Mouse (Mus musculus) embryonic facial prominence, embryonic 14.5 days (tissue): Measurements from ENCODE around the gene Dppa5a. TPM values are rescaled to one million over a fixed set of nuclear protein-coding genes. Genes with fewer than 3 reads are reported as not detected.
"Not testable (repeated sequence)": the region's sequence is repeated elsewhere in the genome, so short reads cannot be mapped to it uniquely, and the experiment has no call there.

ENCODE experiments used
- ATAC-seq: fragments of 200-750 bp; cut with Nextera tagmentation; 2 replicates; pipeline ENCODE4 v1.8.0; 2017; ENCODE audit warnings: low read depth, moderate number of reproducible peaks, moderate TSS enrichment
- DNase-seq: peaks from one replicate; pipeline ENCODE4 v3.0.0-alpha.2; 2015; ENCODE audit warnings: low spot score
- H3K27ac ChIP-seq: fragments of 300-500 bp; sonication (generic); replicated peaks from 2 replicates; pipeline ENCODE4 v1.5.1; 2014; ENCODE audit warnings: low read depth, mild to moderate bottlenecking, low read length, moderate library complexity
- H3K27me3 ChIP-seq: fragments of 300-500 bp; sonication (generic); replicated peaks from 2 replicates; pipeline ENCODE4 v1.6.1; 2014; ENCODE audit warnings: low read length; ENCODE audit not compliant: control insufficient read depth, insufficient read depth
- H3K36me3 ChIP-seq: fragments of 300-500 bp; sonication (generic); 2 replicates; pipeline ENCODE4 v1.6.1; 2014; ENCODE audit warnings: low read length, mixed read lengths; ENCODE audit not compliant: control insufficient read depth, insufficient read depth
- H3K4me1 ChIP-seq: fragments of 300-500 bp; sonication (generic); 2 replicates; pipeline ENCODE4 v1.6.1; 2014; ENCODE audit warnings: antibody characterized with exemption, low read length; ENCODE audit not compliant: control insufficient read depth, insufficient read depth
- H3K4me2 ChIP-seq: fragments of 300-500 bp; sonication (generic); 2 replicates; pipeline ENCODE4 v1.6.1; 2014; ENCODE audit warnings: low read depth, mild to moderate bottlenecking, low read length, moderate library complexity, mixed read lengths
- H3K4me3 ChIP-seq: fragments of 300-500 bp; sonication (generic); 2 replicates; pipeline ENCODE4 v1.5.1; 2014; ENCODE audit warnings: low read depth, mild to moderate bottlenecking, low read length
- H3K9ac ChIP-seq: fragments of 300-500 bp; sonication (generic); 2 replicates; pipeline ENCODE4 v1.6.1; 2014; ENCODE audit warnings: low read depth, mild to moderate bottlenecking, low read length, moderate library complexity, mixed read lengths
- H3K9me3 ChIP-seq: fragments of 300-500 bp; sonication (generic); 2 replicates; pipeline ENCODE4 v1.6.1; 2016; ENCODE audit warnings: low read length; ENCODE audit not compliant: control insufficient read depth
- WGBS: fragments of 180-500 bp; shearing (Covaris S2); extraction: QIAGEN DNeasy Blood & Tissue Kit; methylation state at CpG from one replicate; pipeline ENCODE4 v1.1.7; 2014; 5-methylcytosine and 5-hydroxymethylcytosine counted together
- polyA plus RNA-seq: library from polyadenylated mRNA; unstranded; fragments of >200 nt; fragmentation: Nextera tagmentation; extraction: Ambion mirVana; gene quantifications from 2 replicates; pipeline ENCODE4 v1.2.1, GENCODE M21; 2014

Gene Dppa5a
- polyA plus RNA-seq, 1 experiment from 2014 or later = not detected

DNA sequence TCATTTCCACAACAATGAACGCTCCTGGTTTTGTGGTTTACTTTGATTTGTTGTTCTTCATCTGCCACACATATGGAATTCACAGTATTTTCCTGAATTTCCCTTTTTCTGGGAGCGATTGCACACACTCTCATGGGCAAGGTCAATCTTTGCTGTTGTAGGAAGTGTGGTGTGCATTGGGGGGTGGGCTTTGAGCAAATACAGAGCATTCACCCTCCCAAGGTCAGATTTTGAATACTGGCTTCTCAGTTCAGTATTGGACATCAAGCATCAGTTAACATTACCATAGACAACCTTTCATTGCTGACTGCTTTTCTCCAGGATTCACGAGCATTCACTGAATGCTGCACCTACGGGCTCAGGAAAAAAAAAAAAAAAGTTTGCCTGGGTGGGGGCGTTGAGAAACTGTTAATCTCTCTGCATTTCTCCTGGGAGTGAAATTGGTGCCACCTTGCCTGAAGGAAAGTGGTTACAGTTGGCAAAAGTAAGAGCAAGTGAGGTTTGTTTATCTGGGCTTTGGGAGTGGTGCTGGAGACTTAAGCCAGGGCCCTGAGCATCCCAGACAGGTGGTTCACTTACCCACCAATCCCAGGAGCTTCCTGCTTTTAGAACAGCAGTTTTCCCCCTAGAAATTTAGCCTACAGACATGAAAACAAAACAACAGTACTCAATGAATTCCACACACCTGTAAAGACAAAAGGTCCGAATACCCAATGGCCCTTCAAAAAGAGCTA lies 8.1 kb downstream of the Dppa5a start:
- ATAC-seq = no peak
- H3K9ac ChIP-seq = no peak overlapping the region
- no peaks in the 10 kb centered on the region for H3K36me3 ChIP-seq
- no peak for DNase-seq
- H3K4me3 ChIP-seq = no peak overlapping the region
- H3K4me1 ChIP-seq = no peaks in the 10 kb centered on the region
- H3K9me3 ChIP-seq = no peaks in the 10 kb centered on the region
- H3K27ac ChIP-seq = no peak overlapping the region
- H3K4me2 ChIP-seq = no peak overlapping the region
- H3K27me3 ChIP-seq = no peaks in the 10 kb centered on the region
- WGBS = 75% methylated on average over 6 of the region's 6 CpGs

GRCm38 (mm10) chr9:78358053-78358452 lies 9.9 kb downstream of the Dppa5a start:
- H3K27ac ChIP-seq = no peak overlapping the region
- peak; percentile 80 for DNase-seq
- ATAC-seq = peak; percentile 47; the same call in 1 of the 2 replicates
- H3K9ac ChIP-seq = no peak overlapping the region
- no peaks in the 10 kb centered on the region for H3K36me3 ChIP-seq
- WGBS = 15% methylated on average over 9 of the region's 9 CpGs
- H3K9me3 ChIP-seq = no peaks in the 10 kb centered on the region
- H3K27me3 ChIP-seq = no peaks in the 10 kb centered on the region
- H3K4me1 ChIP-seq = no peaks in the 10 kb centered on the region
- H3K4me3 ChIP-seq = no peak overlapping the region
- H3K4me2 ChIP-seq = no peak overlapping the region

GRCm38 (mm10) chr9:78355611-78356010 lies 12.4 kb downstream of the Dppa5a start, which contains the start of gene Gsta2:
Gsta2 (minus strand) TSS chr9:78355788.
- no peak within 1 kb of the TSS for H3K9ac ChIP-seq
- no peak within 1 kb of the TSS for H3K27ac ChIP-seq
- no peak within 1 kb of the TSS for H3K4me3 ChIP-seq
- no peak within 1 kb of the TSS for H3K4me2 ChIP-seq
- H3K27me3 ChIP-seq = no peaks in the 10 kb centered on the region
- no peaks in the 10 kb centered on the region for H3K4me1 ChIP-seq
- ATAC-seq (no peak), DNase-seq (no peak)
- 93% methylated on average over 8 of the region's 8 CpGs for WGBS
- H3K36me3 ChIP-seq = no peaks in the 10 kb centered on the region
- H3K9me3 ChIP-seq = no peaks in the 10 kb centered on the region

GRCm38 (mm10) chr9:78354665-78355578 lies 13.1 kb downstream of the Dppa5a start:
- no peaks in the 10 kb centered on the region for H3K27me3 ChIP-seq
- H3K4me2 ChIP-seq = no peak overlapping the region
- no peak overlapping the region for H3K4me3 ChIP-seq
- no peaks in the 10 kb centered on the region for H3K9me3 ChIP-seq
- no peak for DNase-seq
- no peak overlapping the region for H3K9ac ChIP-seq
- no peak for ATAC-seq
- WGBS = 77% methylated on average over 11 of the region's 11 CpGs
- no peaks in the 10 kb centered on the region for H3K4me1 ChIP-seq
- H3K36me3 ChIP-seq = no peaks in the 10 kb centered on the region
- H3K27ac ChIP-seq = no peak overlapping the region

DNA sequence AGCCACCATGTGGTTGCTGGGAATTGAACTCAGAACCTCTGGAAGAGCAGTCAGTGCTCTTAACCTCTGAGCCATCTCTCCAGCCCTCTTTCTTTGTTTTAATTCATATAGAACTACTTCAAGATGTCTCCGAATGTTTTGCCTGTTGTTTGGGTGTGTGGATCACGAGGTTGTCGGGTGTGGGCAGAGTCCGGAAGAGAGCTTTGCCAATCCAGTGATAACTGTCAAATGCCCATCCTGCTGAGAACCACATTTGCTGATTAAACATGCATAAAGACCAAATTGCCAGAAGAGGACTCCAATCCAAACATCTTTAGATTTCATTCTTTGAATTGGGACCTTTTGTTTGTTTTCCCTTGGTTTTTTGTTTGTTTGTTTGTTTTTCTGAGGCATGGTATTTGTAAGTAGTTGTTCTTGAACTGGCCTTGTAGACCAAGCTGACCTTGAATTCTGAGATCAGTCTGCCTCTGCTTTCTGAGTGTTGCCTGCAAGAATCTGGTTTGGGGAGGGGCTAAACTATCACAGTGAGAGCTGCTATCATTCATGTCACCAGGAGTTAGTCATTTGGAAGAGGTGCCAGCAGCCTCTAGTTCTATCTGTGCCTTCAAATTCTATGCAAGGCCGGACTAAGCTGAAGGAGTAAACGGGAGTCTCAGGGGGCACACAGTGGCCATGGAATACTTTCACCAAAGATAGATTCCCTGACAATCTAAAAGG lies 16.3 kb downstream of the Dppa5a start:
- no peaks in the 10 kb centered on the region for H3K9me3 ChIP-seq
- ATAC-seq (no peak), DNase-seq (no peak)
- no peak overlapping the region for H3K4me2 ChIP-seq
- no peak overlapping the region for H3K4me3 ChIP-seq
- no peak overlapping the region for H3K9ac ChIP-seq
- H3K27ac ChIP-seq = no peak overlapping the region
- no peaks in the 10 kb centered on the region for H3K4me1 ChIP-seq
- no peaks in the 10 kb centered on the region for H3K27me3 ChIP-seq
- 83% methylated on average over 6 of the region's 6 CpGs for WGBS
- no peaks in the 10 kb centered on the region for H3K36me3 ChIP-seq

GRCm38 (mm10) chr9:78350007-78350406 lies 18.0 kb downstream of the Dppa5a start:
- not testable (repeated sequence) for H3K36me3 ChIP-seq, H3K9ac ChIP-seq, H3K27ac ChIP-seq, H3K4me3 ChIP-seq, H3K4me1 ChIP-seq, DNase-seq, ATAC-seq, H3K4me2 ChIP-seq, H3K9me3 ChIP-seq, H3K27me3 ChIP-seq

GRCm38 (mm10) chr9:78349141-78349540 lies 18.8 kb downstream of the Dppa5a start:
- DNase-seq, ATAC-seq, H3K4me1 ChIP-seq, H3K4me3 ChIP-seq, H3K27me3 ChIP-seq, H3K4me2 ChIP-seq, H3K9me3 ChIP-seq, H3K27ac ChIP-seq, H3K36me3 ChIP-seq, H3K9ac ChIP-seq: not testable (repeated sequence)
- 83% methylated on average over 3 of the region's 3 CpGs for WGBS

- not testable (repeated sequence) for H3K36me3 ChIP-seq, H3K27me3 ChIP-seq, H3K4me3 ChIP-seq, ATAC-seq, DNase-seq, H3K27ac ChIP-seq, H3K9ac ChIP-seq, H3K9me3 ChIP-seq, H3K4me2 ChIP-seq, H3K4me1 ChIP-seq
- WGBS = 64% methylated on average over 6 of the region's 6 CpGs
Observed at GRCm38 (mm10) chr9:78348206-78349004, 19.6 kb downstream of the Dppa5a start.
